Comparison of ENCODE assay signal across 8 mouse cellular contexts in the genomic region with DNA sequence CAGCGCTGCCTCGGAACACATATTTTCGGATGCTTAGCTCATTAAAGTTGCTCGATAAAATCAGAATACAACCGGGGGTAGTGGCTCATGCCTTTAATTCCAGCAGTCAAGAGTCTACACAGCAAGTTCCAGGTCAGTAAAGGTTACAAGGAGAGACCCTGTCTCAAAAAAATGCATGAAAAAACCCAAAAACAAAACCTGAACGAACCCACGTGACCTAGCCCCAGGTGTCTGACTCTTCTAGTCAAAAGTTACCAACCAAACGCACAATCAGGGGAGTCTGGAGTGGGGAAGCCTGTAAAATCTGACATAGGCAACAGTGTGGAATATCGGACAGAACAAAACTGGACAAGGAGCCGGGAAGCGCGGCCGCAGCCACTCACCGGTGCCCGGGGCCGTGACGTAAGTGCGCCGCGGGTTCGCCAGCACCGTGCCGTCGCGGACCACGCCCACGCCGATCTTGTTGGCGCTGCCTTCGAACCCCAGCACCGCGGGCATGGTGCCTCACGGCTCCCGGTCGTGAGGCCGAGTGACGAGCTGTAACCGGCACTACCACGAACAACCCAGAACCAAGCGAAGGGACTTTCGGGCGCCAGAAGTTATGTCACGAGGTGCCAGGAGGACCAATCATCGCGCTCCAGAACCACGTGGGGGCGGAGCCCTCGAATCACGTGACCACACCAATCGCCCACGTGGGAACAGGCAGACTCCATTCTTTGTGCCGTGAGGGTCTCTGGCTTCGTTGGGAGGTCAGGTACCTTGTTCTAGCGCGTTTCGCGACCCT. TPM values are rescaled to one million over a fixed set of nuclear protein-coding genes. Genes with fewer than 3 reads are reported as not detected.
DNase-seq lines count a peak whose midpoint lies in the region; ATAC-seq and TF ChIP-seq lines count a peak whose summit lies in the region.

A gene (minus strand): TSS at position 613 of the 784 bp plus-strand sequence.
A gene (plus strand): TSS at position 688 of the 784 bp plus-strand sequence.

- no peak for TF ChIP-seq CTCF in heart, adult 2 months (IDR thresholded peaks at IDR 0.05)

- 0 out of 2 replicates have a peak, but pooled peaks cover 11% of the 10 kb centered on the region for H3K4me1 ChIP-seq in embryonic facial prominence, embryonic 14.5 days (ENCODE audit: control insufficient read depth, insufficient read depth, low read length)
- peaks cover 3% of the 10 kb centered on the region for H3K4me1 ChIP-seq in heart, adult 2 months (ENCODE audit: control insufficient read depth, insufficient read depth, low read length)
- H3K4me1 ChIP-seq in limb, embryonic 13.5 days: peaks cover 23% of the 10 kb centered on the region
- peaks cover 23% of the 10 kb centered on the region for H3K4me1 ChIP-seq in midbrain, embryonic 16.5 days (ENCODE audit: control insufficient read depth, insufficient read depth, low read length)

- intact Hi-C loops in heart, adult 2 months (cut with DNase I): no loop called here

- TF ChIP-seq POLR2A in heart, adult 2 months (IDR thresholded peaks at IDR 0.05; ENCODE audit: insufficient read depth, low read depth, low read length): peak; percentile 79

- no peaks in the 10 kb centered on the region for H3K9me3 ChIP-seq in embryonic facial prominence, embryonic 14.5 days (ENCODE audit: control insufficient read depth, low read length)
- no peaks in the 10 kb centered on the region for H3K9me3 ChIP-seq in limb, embryonic 13.5 days
- no peaks in the 10 kb centered on the region for H3K9me3 ChIP-seq in midbrain, embryonic 16.5 days (replicated peaks; ENCODE audit: control insufficient read depth, low read length, poor library complexity, severe bottlenecking)

- H3K4me3 ChIP-seq in embryonic facial prominence, embryonic 14.5 days (ENCODE audit: low read depth, low read length): peak within 1 kb of the TSS; percentile 71
- peak within 1 kb of the TSS; percentile 64 for H3K4me3 ChIP-seq in heart, adult 2 months
- H3K4me3 ChIP-seq in limb, embryonic 13.5 days: peak within 1 kb of the TSS; percentile 93
- H3K4me3 ChIP-seq in midbrain, embryonic 16.5 days (ENCODE audit: low read depth, low read length): peak within 1 kb of the TSS; percentile 64

- under 1% methylated on average over 41 of the region's 57 CpGs for WGBS in embryonic facial prominence, embryonic 14.5 days
- WGBS in heart, adult 2 months: under 1% methylated on average over 57 of the region's 57 CpGs
- under 1% methylated on average over 57 of the region's 57 CpGs for WGBS in limb, embryonic 13.5 days
- under 1% methylated on average over 57 of the region's 57 CpGs for WGBS in midbrain, embryonic 16.5 days

- H3K36me3 ChIP-seq in embryonic facial prominence, embryonic 14.5 days (ENCODE audit: control insufficient read depth, insufficient read depth, low read length): peaks cover 40% of the 10 kb centered on the region
- peaks cover 1% of the 10 kb centered on the region for H3K36me3 ChIP-seq in heart, adult 2 months (ENCODE audit: control insufficient read depth, insufficient read depth, low read length)
- peaks cover 53% of the 10 kb centered on the region for H3K36me3 ChIP-seq in limb, embryonic 13.5 days
- H3K36me3 ChIP-seq in midbrain, embryonic 16.5 days (ENCODE audit: control insufficient read depth, insufficient read depth, low read length): peaks cover 17% of the 10 kb centered on the region

- peak within 1 kb of the TSS; percentile 86 for H3K9ac ChIP-seq in embryonic facial prominence, embryonic 14.5 days (ENCODE audit: low read depth, low read length)
- H3K9ac ChIP-seq in heart, adult 2 months (ENCODE audit: low read depth, low read length): peak within 1 kb of the TSS; percentile 88
- H3K9ac ChIP-seq in limb, embryonic 13.5 days: peak within 1 kb of the TSS; percentile 87
- H3K9ac ChIP-seq in midbrain, embryonic 16.5 days (ENCODE audit: low read depth, low read length): peak within 1 kb of the TSS; percentile 83

- no peaks in the 10 kb centered on the region for H3K27me3 ChIP-seq in embryonic facial prominence, embryonic 14.5 days (replicated peaks; ENCODE audit: control insufficient read depth, insufficient read depth, low read length)
- H3K27me3 ChIP-seq in heart, adult 2 months (ENCODE audit: control insufficient read depth, insufficient read depth, low read length): no peaks in the 10 kb centered on the region
- no peaks in the 10 kb centered on the region for H3K27me3 ChIP-seq in limb, embryonic 13.5 days
- H3K27me3 ChIP-seq in midbrain, embryonic 16.5 days (ENCODE audit: control insufficient read depth, insufficient read depth, low read depth, low read length): no peaks in the 10 kb centered on the region

- peak within 1 kb of the TSS; percentile 88 for H3K4me2 ChIP-seq in embryonic facial prominence, embryonic 14.5 days (ENCODE audit: low read depth, low read length)
- peak within 1 kb of the TSS; percentile 85 for H3K4me2 ChIP-seq in limb, embryonic 13.5 days (replicated peaks)
- peak within 1 kb of the TSS; percentile 85 for H3K4me2 ChIP-seq in midbrain, embryonic 16.5 days (ENCODE audit: low read length)

- H3K79me2 ChIP-seq in heart, adult 2 months (replicated peaks; ENCODE audit: control insufficient read depth, insufficient read depth, low read length): no peaks in the 10 kb centered on the region

- H3K27ac ChIP-seq in embryonic facial prominence, embryonic 14.5 days (replicated peaks; ENCODE audit: low read depth, low read length): peak within 1 kb of the TSS; percentile 95
- peak within 1 kb of the TSS; percentile 95 for H3K27ac ChIP-seq in heart, adult 2 months
- peak within 1 kb of the TSS; percentile 91 for H3K27ac ChIP-seq in limb, embryonic 13.5 days
- H3K27ac ChIP-seq in midbrain, embryonic 16.5 days (ENCODE audit: low read length): peak within 1 kb of the TSS; percentile 87

- TF ChIP-seq EP300 in heart, adult 2 months (IDR thresholded peaks at IDR 0.05; ENCODE audit: insufficient read depth, low read depth, low read length): no peak

- ATAC-seq in embryonic facial prominence, embryonic 14.5 days (ENCODE audit: low read depth): peak; percentile 94
- ATAC-seq in limb, embryonic 13.5 days (ENCODE audit: low FRiP score, low read depth): peak; percentile 96
- ATAC-seq in midbrain, embryonic 16.5 days: peak; percentile 95

- peak; percentile 98 for DNase-seq in 3T3-L1 (ENCODE audit: low read depth, low spot score)
- peak; percentile 79 to 88 for DNase-seq in adrenal gland, postnatal 4 days (ENCODE audit: low spot score in 2 of 2)
- DNase-seq in embryonic facial prominence, embryonic 14.5 days (ENCODE audit: low spot score): peak; percentile 98
- peak; percentile 94 to 96 for DNase-seq in heart, adult 2 months
- DNase-seq in kidney, adult 8-10 months: peak; percentile 97 to 98
- DNase-seq in spleen, postnatal 10 days (ENCODE audit: low spot score in 2 of 2): peak; percentile 96 to 97

RNA-seq across cellular contexts. Expression of the first gene that starts in this region (rescaled TPM):
- 10 to 100 TPM; 62.9 to 66.0 TPM for total RNA-seq in adrenal gland, postnatal 4 days (2021)
- polyA plus RNA-seq in embryonic facial prominence, embryonic 14.5 days (2014; fragmentation: Nextera tagmentation; extraction: Ambion mirVana): 138 and 153 TPM in 2 replicates
- total RNA-seq in heart, adult 2 months (2021): 10 to 100 TPM; 67.8 to 70.5 TPM
- polyA plus RNA-seq in heart, adult 2 months (2012; rRNA removed): 84.2 and 89.0 TPM in 2 replicates
- polyA plus RNA-seq in limb, embryonic 13.5 days (2015; fragmentation: Nextera tagmentation; extraction: Ambion mirVana): 177 and 184 TPM in 2 replicates
- polyA plus RNA-seq in midbrain, embryonic 16.5 days (2015; fragmentation: Nextera tagmentation; extraction: Ambion mirVana): 113 and 117 TPM in 2 replicates

RNA-seq across cellular contexts. Expression of the second gene that starts in this region (rescaled TPM):
- 100 to 1,000 TPM; 100 to 106 TPM for total RNA-seq in adrenal gland, postnatal 4 days (2021)
- 177 and 204 TPM in 2 replicates for polyA plus RNA-seq in embryonic facial prominence, embryonic 14.5 days (2014; fragmentation: Nextera tagmentation; extraction: Ambion mirVana)
- 10 to 100 TPM; 23.2 to 27.4 TPM for total RNA-seq in heart, adult 2 months (2021)
- 18.8 and 31.6 TPM in 2 replicates for polyA plus RNA-seq in heart, adult 2 months (2012; rRNA removed)
- polyA plus RNA-seq in limb, embryonic 13.5 days (2015; fragmentation: Nextera tagmentation; extraction: Ambion mirVana): 286 and 290 TPM in 2 replicates
- polyA plus RNA-seq in midbrain, embryonic 16.5 days (2015; fragmentation: Nextera tagmentation; extraction: Ambion mirVana): 173 and 193 TPM in 2 replicates

Comparison
In these comparisons a context has a peak if more than half of its experiments do, and no peak if none do; other contexts are left out.
1. Peak in every context shown above with its lines: DNase-seq, ATAC-seq, H3K4me3 ChIP-seq and H3K27ac ChIP-seq.